Mouse (Mus musculus) liver, embryonic 16.5 days (tissue): ENCODE measurements around the gene 4931440F15Rik. TPM values are rescaled to one million over a fixed set of nuclear protein-coding genes. Genes with fewer than 3 reads are reported as not detected.
"Not testable (repeated sequence)": the region's sequence is repeated elsewhere in the genome, so short reads cannot be mapped to it uniquely, and the experiment has no call there.

Source experiments
- ATAC-seq: fragments of 200-750 bp; cut with Nextera tagmentation; 2 replicates; pipeline ENCODE4 v1.8.0; 2017; ENCODE audit warnings: low read depth, mild to moderate bottlenecking, moderate number of reproducible peaks, moderate library complexity
- H3K27ac ChIP-seq: fragments of 300-500 bp; sonication (generic); 2 replicates; pipeline ENCODE4 v1.5.1; 2014; ENCODE audit warnings: mild to moderate bottlenecking, low read length
- H3K27me3 ChIP-seq: fragments of 300-500 bp; sonication (generic); 2 replicates; pipeline ENCODE4 v1.6.1; 2014; ENCODE audit warnings: low read depth, low read length, mixed read lengths; ENCODE audit not compliant: control insufficient read depth, insufficient read depth
- H3K36me3 ChIP-seq: fragments of 300-500 bp; sonication (generic); 2 replicates; pipeline ENCODE4 v1.6.1; 2014; ENCODE audit warnings: mild to moderate bottlenecking; ENCODE audit not compliant: control insufficient read depth, insufficient read depth
- H3K4me1 ChIP-seq: fragments of 300-500 bp; sonication (generic); 2 replicates; pipeline ENCODE4 v1.6.1; 2014; ENCODE audit warnings: low read depth, low read length, mixed read lengths; ENCODE audit not compliant: control insufficient read depth
- H3K4me2 ChIP-seq: fragments of 300-500 bp; sonication (generic); 2 replicates; pipeline ENCODE4 v1.6.1; 2014; ENCODE audit warnings: low read depth, low read length, mixed read lengths
- H3K4me3 ChIP-seq: fragments of 300-500 bp; sonication (generic); 2 replicates; pipeline ENCODE4 v1.5.1; 2014; ENCODE audit warnings: low read depth, mild to moderate bottlenecking, low read length
- H3K9ac ChIP-seq: fragments of 300-500 bp; sonication (generic); 2 replicates; pipeline ENCODE4 v1.6.1; 2014; ENCODE audit warnings: low read depth, low read length
- H3K9me3 ChIP-seq: fragments of 300-500 bp; sonication (generic); replicated peaks from 2 replicates; pipeline ENCODE4 v1.6.1; 2016; ENCODE audit warnings: low read length; ENCODE audit not compliant: control insufficient read depth
- WGBS: fragments of 180-500 bp; shearing (Covaris S2); extraction: QIAGEN DNeasy Blood & Tissue Kit; methylation state at CpG from one replicate; pipeline ENCODE4 v1.1.7; 2014; ENCODE audit not compliant: insufficient replicate concordance; 5-methylcytosine and 5-hydroxymethylcytosine counted together
- polyA plus RNA-seq: library from polyadenylated mRNA; unstranded; fragments of >200 nt; fragmentation: Nextera tagmentation; extraction: Ambion mirVana; gene quantifications from 2 replicates; pipeline ENCODE4 v1.2.1, GENCODE M21; 2015

The 4931440F15Rik gene
- polyA plus RNA-seq, 1 experiment from 2014 or later: 0.25 TPM

DNA sequence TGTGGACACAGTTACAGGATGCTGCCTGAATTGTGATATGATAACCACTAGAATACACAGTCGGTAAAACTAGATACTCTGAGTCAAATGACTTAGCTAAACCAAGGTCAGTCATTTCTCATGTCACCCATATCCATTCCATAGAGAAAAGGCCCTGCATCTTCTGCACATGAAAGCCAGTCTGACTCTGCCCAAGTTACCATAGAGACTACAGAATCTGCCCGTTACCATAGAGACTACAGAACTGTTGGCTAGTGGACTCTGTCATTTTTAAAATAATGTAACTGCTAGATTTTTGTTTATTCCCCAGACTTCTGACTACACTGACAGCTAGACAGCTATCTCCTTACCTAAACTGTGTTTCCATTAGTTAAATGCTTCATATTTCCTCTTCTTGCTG lies 2.3 kb upstream of the 4931440F15Rik start:
- Histone ChIP-seq H3K9ac (no peak overlapping the region), H3K4me2 (no peak overlapping the region), H3K36me3 (no peaks in the 10 kb centered on the region), H3K4me3 (no peak overlapping the region), H3K9me3 (no peaks in the 10 kb centered on the region), H3K4me1 (no peaks in the 10 kb centered on the region), H3K27me3 (peaks cover 20% of the 10 kb centered on the region), H3K27ac (no peak overlapping the region)
- WGBS: 44% methylated on average over 2 of the region's 2 CpGs
- ATAC-seq: no peak

DNA sequence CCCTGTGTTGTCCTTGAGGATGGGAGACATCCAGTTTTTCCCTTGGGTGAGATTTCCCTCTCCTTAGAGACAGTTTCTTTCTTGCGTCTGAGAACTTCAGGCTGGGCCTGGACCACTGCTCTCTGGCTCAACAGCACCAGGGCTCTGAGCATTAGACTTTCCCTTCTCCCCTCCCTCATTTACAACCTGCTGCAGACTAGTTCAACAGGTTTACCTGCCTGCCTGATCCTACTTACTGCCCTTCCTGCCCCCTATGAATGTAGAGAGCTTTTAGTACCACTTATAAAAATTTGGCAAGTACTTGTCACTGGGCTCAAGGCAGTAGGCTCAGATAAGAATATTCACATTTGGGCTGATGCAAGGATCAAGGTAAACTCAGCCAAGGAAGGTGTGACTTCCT lies 533 bp upstream of the 4931440F15Rik start:
- ATAC-seq: no peak
- no peak overlapping the region for H3K4me2 ChIP-seq
- no peaks in the 10 kb centered on the region for H3K36me3 ChIP-seq
- H3K9me3 ChIP-seq: no peaks in the 10 kb centered on the region
- no peak overlapping the region for H3K9ac ChIP-seq
- no peaks in the 10 kb centered on the region for H3K4me1 ChIP-seq
- WGBS: 82% methylated on average over 1 of the region's 1 CpGs
- no peak overlapping the region for H3K4me3 ChIP-seq
- peaks cover 20% of the 10 kb centered on the region for H3K27me3 ChIP-seq
- H3K27ac ChIP-seq: no peak overlapping the region

DNA sequence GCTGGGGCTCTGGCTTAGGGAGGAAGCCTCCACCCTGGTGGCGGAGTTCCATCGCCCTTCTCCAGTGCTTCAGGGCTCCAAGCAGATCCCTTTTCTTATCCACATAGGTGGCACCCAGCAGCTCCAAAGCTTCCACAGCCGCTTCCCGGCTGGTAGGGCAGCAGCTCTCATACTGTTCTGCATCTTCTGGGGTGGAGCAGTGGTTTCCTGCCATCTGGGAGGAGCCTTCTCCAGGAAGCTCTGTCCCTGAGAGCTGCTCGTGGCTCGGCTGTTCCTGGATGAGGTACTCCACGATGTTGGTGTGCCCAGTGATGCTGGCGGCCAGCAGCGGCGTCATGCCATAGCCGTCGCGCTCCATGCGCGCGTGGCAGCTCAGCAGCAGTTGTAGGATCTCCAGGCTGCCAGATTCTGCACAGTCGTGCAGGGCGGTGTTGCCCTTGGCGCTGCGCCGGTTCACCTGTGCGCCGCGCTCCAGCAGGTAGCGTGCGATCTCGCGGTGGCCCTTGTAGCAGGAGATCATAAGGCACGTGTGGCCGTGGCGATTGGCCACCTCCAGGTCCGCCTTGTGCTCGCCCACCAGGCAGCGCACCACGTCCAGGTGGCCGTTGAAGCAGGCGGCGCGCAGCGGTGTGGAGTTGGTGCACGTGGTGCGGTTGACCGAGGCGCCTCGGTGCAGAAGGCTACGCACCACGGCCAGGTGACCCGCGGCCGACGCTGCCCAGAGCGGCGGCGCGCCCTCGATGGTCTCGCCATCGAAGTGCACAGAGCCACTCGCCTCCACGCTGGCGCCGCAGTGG lies 796 bp downstream of the 4931440F15Rik start:
- not testable (repeated sequence) for H3K9ac ChIP-seq, H3K27ac ChIP-seq, H3K4me1 ChIP-seq, ATAC-seq, H3K9me3 ChIP-seq, H3K4me3 ChIP-seq, H3K36me3 ChIP-seq
- H3K4me2 ChIP-seq: peak overlapping the region; percentile 34
- 17% methylated on average over 46 of the region's 62 CpGs for WGBS
- H3K27me3 ChIP-seq: peaks cover 20% of the 10 kb centered on the region

DNA sequence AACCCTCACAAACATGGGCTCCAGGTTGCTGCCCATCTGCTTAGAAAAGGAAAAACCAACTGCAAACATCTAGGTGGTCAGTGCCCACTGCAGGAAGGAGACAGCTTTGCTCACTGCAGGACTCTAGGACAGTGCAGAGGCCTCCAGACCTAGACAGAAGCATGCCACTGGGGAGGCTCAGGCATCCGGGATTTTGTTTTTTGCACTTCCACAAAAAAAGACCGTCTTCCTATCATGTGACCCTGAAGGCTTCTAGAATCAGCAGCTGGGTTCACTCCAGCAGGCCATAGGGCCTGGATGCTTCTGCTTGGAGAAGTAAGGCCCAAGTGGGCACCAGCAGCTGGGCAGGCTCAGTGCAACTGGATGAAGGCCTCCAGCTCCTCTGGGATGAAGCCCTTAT lies 2.3 kb downstream of the 4931440F15Rik start:
- Histone ChIP-seq H3K27me3 (peaks cover 20% of the 10 kb centered on the region), H3K4me1 (no peaks in the 10 kb centered on the region), H3K36me3 (no peaks in the 10 kb centered on the region), H3K4me3 (no peak overlapping the region), H3K9ac (no peak overlapping the region), H3K27ac (no peak overlapping the region), H3K4me2 (no peak overlapping the region), H3K9me3 (no peaks in the 10 kb centered on the region)
- no peak for ATAC-seq
- WGBS: 68% methylated on average over 2 of the region's 2 CpGs

DNA sequence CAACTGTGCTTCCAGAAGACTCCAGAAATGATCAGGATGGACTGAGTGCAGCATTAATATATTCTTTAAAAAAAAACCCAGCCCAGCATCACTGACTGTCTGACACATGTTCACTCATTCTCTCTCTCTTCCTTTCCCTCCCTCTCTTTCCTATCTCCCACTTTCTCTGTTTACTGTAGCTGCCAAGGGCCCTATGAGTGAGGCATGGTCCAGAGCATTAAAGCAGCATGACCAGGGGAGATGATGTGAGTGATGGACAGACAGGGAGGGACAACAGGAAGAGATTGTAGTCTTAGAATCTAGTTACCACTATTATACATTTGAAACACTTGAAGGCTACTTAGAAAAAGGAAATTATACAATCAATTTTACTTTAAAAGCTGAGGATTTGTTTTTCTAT lies 9.8 kb downstream of the 4931440F15Rik start:
- Histone ChIP-seq H3K27ac (peak overlapping the region; percentile 99), H3K27me3 (no peaks in the 10 kb centered on the region), H3K9me3 (no peaks in the 10 kb centered on the region), H3K9ac (peak overlapping the region; percentile 54), H3K36me3 (no peaks in the 10 kb centered on the region), H3K4me3 (0 out of 2 replicates have a peak overlapping the region, but pooled peaks have one; percentile 9), H3K4me1 (peaks cover 17% of the 10 kb centered on the region), H3K4me2 (peak overlapping the region; percentile 53)
- peak; percentile 35 for ATAC-seq

DNA sequence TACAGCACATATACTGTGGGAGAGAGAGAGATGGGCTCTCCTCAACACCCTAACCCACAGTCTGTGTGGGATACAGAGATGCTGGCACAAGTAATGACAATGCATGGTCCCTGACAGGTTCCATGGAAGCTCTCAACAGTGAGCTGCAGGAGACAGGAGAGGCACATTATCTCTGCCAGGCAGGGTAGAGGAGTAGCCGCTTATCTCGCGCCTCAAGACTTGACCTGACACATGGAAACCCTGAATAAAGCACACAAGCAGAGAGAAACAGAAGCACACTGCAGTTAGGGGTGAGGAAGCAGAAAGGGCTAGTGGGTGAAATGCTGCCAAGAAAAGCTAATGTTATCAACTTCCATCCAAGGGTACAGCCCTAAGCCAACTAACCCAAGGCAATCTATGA lies 10.2 kb downstream of the 4931440F15Rik start:
- H3K9me3 ChIP-seq: no peaks in the 10 kb centered on the region
- H3K4me1 ChIP-seq: peaks cover 17% of the 10 kb centered on the region
- H3K27me3 ChIP-seq: no peaks in the 10 kb centered on the region
- 15% methylated on average over 3 of the region's 3 CpGs for WGBS
- 0 out of 2 replicates have a peak overlapping the region, but pooled peaks have one; percentile 9 for H3K4me3 ChIP-seq
- H3K36me3 ChIP-seq: no peaks in the 10 kb centered on the region
- H3K9ac ChIP-seq: peak overlapping the region; percentile 54
- peak overlapping the region; percentile 99 for H3K27ac ChIP-seq
- peak; percentile 99 for ATAC-seq
- H3K4me2 ChIP-seq: peak overlapping the region; percentile 53

DNA sequence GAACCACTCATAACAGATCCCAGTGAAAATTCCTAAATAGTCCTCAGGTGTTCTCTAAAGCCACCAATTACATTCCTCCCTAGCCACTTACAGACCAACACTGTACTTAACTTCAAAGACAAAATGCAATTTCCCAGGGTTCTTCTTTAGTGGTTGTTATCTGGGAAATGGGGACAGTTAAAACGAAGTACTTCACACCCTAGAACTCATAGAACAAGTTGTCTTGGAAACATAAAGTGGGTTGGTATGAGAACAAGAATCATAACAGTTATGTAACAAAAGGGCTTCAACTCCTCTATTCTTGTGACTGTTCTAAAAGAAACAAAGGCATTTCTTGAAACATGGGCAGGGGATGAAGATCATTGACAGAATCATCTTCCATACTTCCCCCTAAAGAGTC lies 12.2 kb downstream of the 4931440F15Rik start:
- Histone ChIP-seq H3K9me3 (no peaks in the 10 kb centered on the region), H3K4me3 (no peak overlapping the region), H3K4me2 (no peak overlapping the region), H3K4me1 (peaks cover 21% of the 10 kb centered on the region), H3K9ac (no peak overlapping the region), H3K36me3 (no peaks in the 10 kb centered on the region), H3K27ac (no peak overlapping the region), H3K27me3 (no peaks in the 10 kb centered on the region)
- no peak for ATAC-seq
- WGBS: 63% methylated on average over 1 of the region's 1 CpGs

DNA sequence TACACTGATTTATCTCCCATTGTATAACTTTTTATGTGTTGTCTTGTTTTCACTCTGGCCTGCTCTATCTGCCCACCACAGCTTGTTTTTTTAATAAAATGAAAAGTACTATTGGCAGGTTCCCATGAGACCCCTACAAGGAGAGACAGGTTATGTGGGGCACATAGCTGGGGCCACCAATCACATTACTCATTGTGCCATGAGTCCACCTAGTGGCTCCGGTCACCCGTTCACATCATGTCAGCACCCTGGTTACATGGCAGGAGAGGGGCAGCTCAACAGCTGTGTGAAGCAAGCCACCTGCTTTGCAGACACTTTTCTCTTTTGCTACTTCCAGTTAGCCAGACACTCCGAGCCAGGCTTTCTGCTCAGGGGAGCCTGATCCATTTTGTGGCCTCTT lies 13.0 kb downstream of the 4931440F15Rik start:
- H3K4me1 ChIP-seq: peaks cover 24% of the 10 kb centered on the region
- no peak overlapping the region for H3K27ac ChIP-seq
- WGBS: 69% methylated on average over 3 of the region's 3 CpGs
- no peak overlapping the region for H3K4me2 ChIP-seq
- no peak overlapping the region for H3K4me3 ChIP-seq
- no peaks in the 10 kb centered on the region for H3K36me3 ChIP-seq
- no peaks in the 10 kb centered on the region for H3K9me3 ChIP-seq
- no peak for ATAC-seq
- H3K9ac ChIP-seq: no peak overlapping the region
- no peaks in the 10 kb centered on the region for H3K27me3 ChIP-seq

DNA sequence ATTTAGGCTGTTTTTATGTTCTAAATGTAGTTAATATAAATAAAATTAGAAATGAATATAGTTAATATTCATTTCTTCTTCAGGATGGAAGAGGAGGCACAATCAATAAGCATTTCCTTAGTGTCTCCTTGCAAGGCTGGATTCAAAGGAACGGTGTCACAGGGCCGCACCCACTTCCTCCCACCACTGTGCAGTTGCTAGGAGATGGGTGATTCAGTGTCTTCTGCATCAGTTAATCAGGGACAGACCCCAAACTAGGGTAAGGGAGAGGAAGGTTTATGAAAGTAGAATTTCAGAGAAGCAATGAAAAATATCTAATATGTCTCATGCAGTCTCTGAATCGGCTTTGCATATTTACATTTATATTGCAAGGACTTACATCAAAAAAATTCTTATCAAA lies 15.1 kb downstream of the 4931440F15Rik start:
- H3K36me3 ChIP-seq: no peaks in the 10 kb centered on the region
- no peak overlapping the region for H3K27ac ChIP-seq
- no peak overlapping the region for H3K9ac ChIP-seq
- 50% methylated on average over 3 of the region's 3 CpGs for WGBS
- no peak overlapping the region for H3K4me3 ChIP-seq
- no peak overlapping the region for H3K4me2 ChIP-seq
- no peaks in the 10 kb centered on the region for H3K9me3 ChIP-seq
- no peak for ATAC-seq
- peaks cover 10% of the 10 kb centered on the region for H3K4me1 ChIP-seq
- H3K27me3 ChIP-seq: no peaks in the 10 kb centered on the region
